Mouse (Mus musculus): ENCODE results near the gene Wdr26. TPM values are rescaled to one million over a fixed set of nuclear protein-coding genes. Genes with fewer than 3 reads are reported as not detected.

Wdr26 gene
- total and polyA plus RNA-seq, 2 experiments from 2014 or later: 37.4 to 38.6 TPM

GRCm38 (mm10) chr1:181233734-181234133, 21.9 kb upstream of the Wdr26 start:
- H3K4me2 ChIP-seq (ENCODE audit: low read depth, low read length): peak overlapping the region; percentile 56
- H3K4me1 ChIP-seq (ENCODE audit: control insufficient read depth, insufficient read depth): peaks cover 10% of the 10 kb centered on the region
- H3K9me3 ChIP-seq (replicated peaks; ENCODE audit: control insufficient read depth, low read length): no peaks in the 10 kb centered on the region
- no peak for DNase-seq (ENCODE audit: low spot score)
- H3K4me3 ChIP-seq (ENCODE audit: low read depth, low read length): no peak overlapping the region
- peak overlapping the region; percentile 43 for H3K27ac ChIP-seq (ENCODE audit: low read depth)
- peak overlapping the region; percentile 45; the same call in 1 of the 2 replicates for H3K9ac ChIP-seq (replicated peaks; ENCODE audit: low read depth, low read length)
- no peak for TF ChIP-seq CTCF (IDR thresholded peaks at IDR 0.05; ENCODE audit: low read depth)
- no peak for TF ChIP-seq EP300 (IDR thresholded peaks at IDR 0.05; ENCODE audit: low read depth)
- ATAC-seq (ENCODE audit: insufficient read depth, low read depth): no peak
- 81% methylated on average over 6 of the region's 6 CpGs for WGBS
- no peaks in the 10 kb centered on the region for H3K36me3 ChIP-seq (replicated peaks; ENCODE audit: control insufficient read depth, insufficient read depth, low read length)
- no peaks in the 10 kb centered on the region for H3K27me3 ChIP-seq (ENCODE audit: control insufficient read depth, insufficient read depth, low read length)

DNA sequence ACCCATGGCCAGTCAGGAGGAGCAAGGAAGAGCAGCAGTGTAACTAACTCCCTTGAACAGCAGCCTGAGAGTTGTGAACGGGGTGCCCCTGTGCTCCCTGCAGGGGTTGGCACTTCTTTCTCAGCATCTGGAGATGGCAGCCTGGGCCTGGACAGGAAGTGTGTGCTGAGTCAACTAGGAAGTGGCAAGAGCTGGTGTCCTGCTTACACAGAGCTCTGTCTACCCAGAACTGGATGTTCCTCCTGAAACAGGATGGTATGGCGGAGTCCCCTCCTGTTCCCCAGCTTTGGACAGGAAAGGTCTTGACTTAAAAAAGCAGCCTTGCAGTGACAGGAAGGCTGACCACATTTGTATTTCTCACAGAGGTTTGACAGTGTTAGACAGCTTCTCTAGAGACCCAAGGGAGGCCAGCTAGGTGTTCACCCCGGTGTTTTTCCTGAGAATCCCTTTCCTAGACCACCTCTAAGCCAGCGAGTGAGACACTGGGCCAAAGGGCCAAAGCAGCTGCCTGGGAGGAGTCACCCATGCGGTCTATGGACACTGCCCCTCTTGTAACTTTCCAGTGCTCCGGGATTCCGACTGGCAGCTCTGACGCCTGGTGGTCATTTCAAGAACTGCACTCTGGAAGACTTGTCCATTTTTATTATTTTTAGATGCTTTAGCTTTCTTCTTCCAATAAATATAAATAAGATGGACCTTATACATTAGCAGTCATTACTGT, 20.7 kb upstream of the Wdr26 start:
- ATAC-seq (ENCODE audit: insufficient read depth, low read depth) (peak; percentile 73), DNase-seq (ENCODE audit: low spot score) (peak; percentile 77)
- Histone ChIP-seq H3K4me3 (ENCODE audit: low read depth, low read length) (no peak overlapping the region), H3K4me1 (ENCODE audit: control insufficient read depth, insufficient read depth) (peaks cover 10% of the 10 kb centered on the region), H3K36me3 (replicated peaks; ENCODE audit: control insufficient read depth, insufficient read depth, low read length) (no peaks in the 10 kb centered on the region), H3K9me3 (replicated peaks; ENCODE audit: control insufficient read depth, low read length) (no peaks in the 10 kb centered on the region), H3K4me2 (ENCODE audit: low read depth, low read length) (no peak overlapping the region), H3K27ac (ENCODE audit: low read depth) (peak overlapping the region; percentile 53; the same call in 1 of the 2 replicates), H3K9ac (replicated peaks; ENCODE audit: low read depth, low read length) (no peak overlapping the region), H3K27me3 (ENCODE audit: control insufficient read depth, insufficient read depth, low read length) (no peaks in the 10 kb centered on the region)
- 26% methylated on average over 8 of the region's 8 CpGs for WGBS
- TF ChIP-seq EP300 (IDR thresholded peaks at IDR 0.05; ENCODE audit: low read depth): no peak
- peak; percentile 75 for TF ChIP-seq CTCF (IDR thresholded peaks at IDR 0.05; ENCODE audit: low read depth)

DNA sequence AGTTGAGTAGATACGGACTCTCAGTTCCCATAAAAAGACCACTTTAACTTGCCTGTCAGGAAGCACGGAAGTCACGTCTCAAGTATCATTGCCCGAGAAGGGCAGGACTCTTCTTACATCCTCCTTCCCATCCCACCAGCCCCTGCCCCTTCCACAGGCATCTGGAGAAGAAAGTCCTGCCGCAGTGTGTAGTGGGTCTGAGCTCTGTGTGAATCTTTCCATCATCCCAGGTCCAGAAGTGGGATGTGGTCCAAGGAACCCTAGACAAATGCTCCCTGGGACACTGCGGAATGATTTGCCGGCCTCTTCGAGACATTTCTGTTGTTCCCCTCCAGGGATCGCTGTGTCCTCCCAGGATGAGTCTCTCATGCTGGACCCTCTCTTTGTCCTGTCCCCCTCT, 20.0 kb upstream of the Wdr26 start:
- Histone ChIP-seq H3K27me3 (ENCODE audit: control insufficient read depth, insufficient read depth, low read length) (no peaks in the 10 kb centered on the region), H3K9me3 (replicated peaks; ENCODE audit: control insufficient read depth, low read length) (no peaks in the 10 kb centered on the region), H3K27ac (ENCODE audit: low read depth) (peak overlapping the region; percentile 53; the same call in 1 of the 2 replicates), H3K4me3 (ENCODE audit: low read depth, low read length) (no peak overlapping the region), H3K9ac (replicated peaks; ENCODE audit: low read depth, low read length) (no peak overlapping the region), H3K36me3 (replicated peaks; ENCODE audit: control insufficient read depth, insufficient read depth, low read length) (no peaks in the 10 kb centered on the region), H3K4me1 (ENCODE audit: control insufficient read depth, insufficient read depth) (peaks cover 15% of the 10 kb centered on the region), H3K4me2 (ENCODE audit: low read depth, low read length) (no peak overlapping the region)
- no peak for TF ChIP-seq EP300 (IDR thresholded peaks at IDR 0.05; ENCODE audit: low read depth)
- TF ChIP-seq CTCF (IDR thresholded peaks at IDR 0.05; ENCODE audit: low read depth): no peak
- 87% methylated on average over 9 of the region's 9 CpGs for WGBS
- DNase-seq (ENCODE audit: low spot score): no peak
- ATAC-seq (ENCODE audit: insufficient read depth, low read depth): no peak

- Histone ChIP-seq H3K4me3 (ENCODE audit: low read depth, low read length) (no peak overlapping the region), H3K27ac (ENCODE audit: low read depth) (peak overlapping the region; percentile 38; the same call in 1 of the 2 replicates), H3K27me3 (ENCODE audit: control insufficient read depth, insufficient read depth, low read length) (no peaks in the 10 kb centered on the region), H3K9ac (replicated peaks; ENCODE audit: low read depth, low read length) (no peak overlapping the region), H3K4me1 (ENCODE audit: control insufficient read depth, insufficient read depth) (peaks cover 15% of the 10 kb centered on the region), H3K36me3 (replicated peaks; ENCODE audit: control insufficient read depth, insufficient read depth, low read length) (no peaks in the 10 kb centered on the region), H3K4me2 (ENCODE audit: low read depth, low read length) (no peak overlapping the region), H3K9me3 (replicated peaks; ENCODE audit: control insufficient read depth, low read length) (no peaks in the 10 kb centered on the region)
- DNase-seq (ENCODE audit: low spot score) (no peak), ATAC-seq (ENCODE audit: insufficient read depth, low read depth) (no peak)
- 61% methylated on average over 7 of the region's 7 CpGs for WGBS
- no peak for TF ChIP-seq EP300 (IDR thresholded peaks at IDR 0.05; ENCODE audit: low read depth)
Observed at GRCm38 (mm10) chr1:181231262-181231661, 19.5 kb upstream of the Wdr26 start.

DNA sequence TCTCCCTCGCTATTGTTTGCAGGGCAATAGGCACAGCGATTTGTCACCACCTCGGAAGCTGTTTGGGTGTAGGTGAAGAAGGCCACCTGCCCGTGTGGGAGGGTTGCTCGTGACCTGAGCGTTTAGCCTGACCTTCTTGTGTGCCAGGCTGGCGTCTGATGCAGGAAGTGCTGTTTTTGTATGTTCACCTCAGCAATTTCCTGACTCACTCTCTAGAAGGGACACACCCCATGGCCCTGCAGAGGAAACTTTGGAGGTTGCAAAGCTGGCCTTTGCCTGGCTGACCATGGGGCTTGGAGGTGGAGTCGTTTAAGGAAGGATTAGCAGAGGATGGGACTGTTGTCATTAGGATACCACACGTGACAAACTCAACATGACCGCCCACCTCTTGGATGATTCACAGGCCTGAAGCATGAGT, 18.9 kb upstream of the Wdr26 start:
- WGBS: 38% methylated on average over 10 of the region's 10 CpGs
- Histone ChIP-seq H3K36me3 (replicated peaks; ENCODE audit: control insufficient read depth, insufficient read depth, low read length) (no peaks in the 10 kb centered on the region), H3K4me2 (ENCODE audit: low read depth, low read length) (no peak overlapping the region), H3K9me3 (replicated peaks; ENCODE audit: control insufficient read depth, low read length) (no peaks in the 10 kb centered on the region), H3K4me3 (ENCODE audit: low read depth, low read length) (no peak overlapping the region), H3K4me1 (ENCODE audit: control insufficient read depth, insufficient read depth) (peaks cover 15% of the 10 kb centered on the region), H3K27ac (ENCODE audit: low read depth) (peak overlapping the region; percentile 23; the same call in 1 of the 2 replicates), H3K27me3 (ENCODE audit: control insufficient read depth, insufficient read depth, low read length) (no peaks in the 10 kb centered on the region), H3K9ac (replicated peaks; ENCODE audit: low read depth, low read length) (no peak overlapping the region)
- ATAC-seq (ENCODE audit: insufficient read depth, low read depth) (0 out of 2 replicates have a peak, but pooled peaks have one; percentile 7), DNase-seq (ENCODE audit: low spot score) (no peak)
- TF ChIP-seq EP300 (IDR thresholded peaks at IDR 0.05; ENCODE audit: low read depth) (no peak), CTCF (IDR thresholded peaks at IDR 0.05; ENCODE audit: low read depth) (no peak)

All from heart, postnatal 0 days (tissue).